Mouse (Mus musculus): ENCODE data around the gene Afg1l.

Gene Afg1l

GRCm38 (mm10) chr10:42267811-42268545 lies 210.4 kb downstream of the Afg1l start:
- no peak for DNase-seq (ENCODE audit: low spot score in 2 of 2)

GRCm38 (mm10) chr10:42265021-42265689 lies 213.2 kb downstream of the Afg1l start:
- no peak for DNase-seq (ENCODE audit: low spot score in 2 of 2)

- DNase-seq (ENCODE audit: low spot score in 2 of 2), result no peak
Observed at GRCm38 (mm10) chr10:42264195-42264594, 214.2 kb downstream of the Afg1l start.

- DNase-seq (ENCODE audit: low spot score in 2 of 2), result no peak
Observed at GRCm38 (mm10) chr10:42263701-42264100, 214.7 kb downstream of the Afg1l start.
